Comparison of ENCODE assay signal across 20 mouse cellular contexts in genomic region chr11:31842171-31842959, GRCm38 (mm10). TPM values are rescaled to one million over a fixed set of nuclear protein-coding genes. Genes with fewer than 3 reads are reported as not detected.
DNase-seq lines count a peak whose midpoint lies in the region; ATAC-seq lines count a peak whose summit lies in the region.
"Had no signal": no experiment of that assay in that cellular context is flagged by ENCODE, and none has a peak within 500 bp of the region (broad histone marks: within the 10 kb centered on the region; RNA-seq: fewer than 3 reads in every experiment).

No protein-coding gene starts in this region.

- no peaks in the 10 kb centered on the region for H3K27me3 ChIP-seq in heart, embryonic 12.5 days (replicated peaks)
- no peaks in the 10 kb centered on the region for H3K27me3 ChIP-seq in liver, embryonic 11.5 days (replicated peaks; ENCODE audit: control insufficient read depth, insufficient read depth, low read length)
- no peaks in the 10 kb centered on the region for H3K27me3 ChIP-seq in limb, embryonic 13.5 days
- no peaks in the 10 kb centered on the region for H3K27me3 ChIP-seq in liver, embryonic 16.5 days (ENCODE audit: control insufficient read depth, insufficient read depth, low read depth, low read length)
- H3K27me3 ChIP-seq: CH12.LX; embryonic facial prominence, embryonic 13.5 days; hindbrain, embryonic 12.5 days had no signal

- no peaks in the 10 kb centered on the region for H3K36me3 ChIP-seq in heart, embryonic 12.5 days
- no peaks in the 10 kb centered on the region for H3K36me3 ChIP-seq in liver, embryonic 11.5 days (ENCODE audit: control insufficient read depth, insufficient read depth, low read length)
- H3K36me3 ChIP-seq in limb, embryonic 13.5 days: no peaks in the 10 kb centered on the region
- H3K36me3 ChIP-seq in liver, embryonic 16.5 days (ENCODE audit: control insufficient read depth, insufficient read depth): no peaks in the 10 kb centered on the region
- H3K36me3 ChIP-seq: embryonic facial prominence, embryonic 13.5 days; hindbrain, embryonic 12.5 days had no signal

- H3K9me3 ChIP-seq in heart, embryonic 12.5 days (replicated peaks): no peaks in the 10 kb centered on the region
- no peaks in the 10 kb centered on the region for H3K9me3 ChIP-seq in liver, embryonic 11.5 days (ENCODE audit: control insufficient read depth, low read length)
- H3K9me3 ChIP-seq in limb, embryonic 13.5 days: no peaks in the 10 kb centered on the region
- no peaks in the 10 kb centered on the region for H3K9me3 ChIP-seq in liver, embryonic 16.5 days (replicated peaks; ENCODE audit: control insufficient read depth, low read length)
- H3K9me3 ChIP-seq: embryonic facial prominence, embryonic 13.5 days; hindbrain, embryonic 12.5 days had no signal

- H3K27ac ChIP-seq in heart, embryonic 12.5 days (ENCODE audit: poor library complexity, severe bottlenecking): peak overlapping the region; percentile 37
- H3K27ac ChIP-seq in liver, embryonic 11.5 days (ENCODE audit: low read depth, low read length): peak overlapping the region; percentile 97
- H3K27ac ChIP-seq in limb, embryonic 13.5 days: no peak overlapping the region
- peak overlapping the region; percentile 99 for H3K27ac ChIP-seq in liver, embryonic 16.5 days (ENCODE audit: low read length)
- H3K27ac ChIP-seq: embryonic facial prominence, embryonic 13.5 days; hindbrain, embryonic 12.5 days; left cerebral cortex, adult 2 months had no signal

- H3K4me3 ChIP-seq in heart, embryonic 12.5 days: no peak overlapping the region
- H3K4me3 ChIP-seq in liver, embryonic 11.5 days (ENCODE audit: low read depth, low read length): no peak overlapping the region
- no peak overlapping the region for H3K4me3 ChIP-seq in limb, embryonic 13.5 days
- no peak overlapping the region for H3K4me3 ChIP-seq in liver, embryonic 16.5 days (ENCODE audit: low read depth, low read length)
- H3K4me3 ChIP-seq: embryonic facial prominence, embryonic 13.5 days; hindbrain, embryonic 12.5 days; left cerebral cortex, adult 2 months had no signal

- no peak for DNase-seq in heart, postnatal 25 days (ENCODE audit: low spot score)
- DNase-seq in liver, embryonic 11.5 days (ENCODE audit: low spot score): no peak
- no peak for DNase-seq in liver
- DNase-seq in ovary, postnatal 36 days (ENCODE audit: low spot score): no peak
- DNase-seq: adrenal gland, postnatal 14 days; cerebellum, adult 11-12 months; cerebellum, postnatal 14 days; forebrain, postnatal 0 days; kidney, postnatal 14 days; left cerebral cortex, postnatal 4 days; lung, embryonic 14.5 days; lung, postnatal 36 days; right cerebral cortex, adult 18-20 months had no signal

- intact Hi-C loops in heart, postnatal 25 days (cut with DNase I): no loop called here

- WGBS in heart, embryonic 12.5 days: 86% methylated on average over 5 of the region's 5 CpGs
- 85% methylated on average over 5 of the region's 5 CpGs for WGBS in liver, embryonic 11.5 days
- WGBS in limb, embryonic 13.5 days: 70% methylated on average over 5 of the region's 5 CpGs
- WGBS in liver, embryonic 16.5 days (ENCODE audit: insufficient replicate concordance): 75% methylated on average over 5 of the region's 5 CpGs

- peaks cover 43% of the 10 kb centered on the region for H3K4me1 ChIP-seq in heart, embryonic 12.5 days (replicated peaks)
- H3K4me1 ChIP-seq in liver, embryonic 11.5 days (replicated peaks; ENCODE audit: control insufficient read depth, insufficient read depth, low read length): peaks cover 40% of the 10 kb centered on the region
- H3K4me1 ChIP-seq in limb, embryonic 13.5 days: peaks cover 20% of the 10 kb centered on the region
- H3K4me1 ChIP-seq in liver, embryonic 16.5 days (ENCODE audit: control insufficient read depth, low read depth, low read length): peaks cover 67% of the 10 kb centered on the region

- no peak for ATAC-seq in heart, embryonic 12.5 days (ENCODE audit: insufficient number of reproducible peaks, low FRiP score)
- ATAC-seq in liver, embryonic 11.5 days (replicated peaks; ENCODE audit: low FRiP score): no peak
- peak; percentile 61; the same call in 1 of the 2 replicates for ATAC-seq in limb, embryonic 13.5 days (ENCODE audit: low FRiP score, low read depth)
- no peak for ATAC-seq in liver, embryonic 16.5 days (ENCODE audit: low read depth)
- ATAC-seq: forebrain, postnatal 0 days had no signal

- no peak overlapping the region for H3K9ac ChIP-seq in heart, embryonic 12.5 days
- H3K9ac ChIP-seq in liver, embryonic 11.5 days (ENCODE audit: low read depth, low read length): peak overlapping the region; percentile 64; the same call in 1 of the 2 replicates
- no peak overlapping the region for H3K9ac ChIP-seq in limb, embryonic 13.5 days
- H3K9ac ChIP-seq in liver, embryonic 16.5 days (ENCODE audit: low read depth, low read length): peak overlapping the region; percentile 70
- H3K9ac ChIP-seq: embryonic facial prominence, embryonic 13.5 days; forebrain, postnatal 0 days; hindbrain, embryonic 12.5 days; lung, embryonic 14.5 days had no signal

- no peak overlapping the region for H3K4me2 ChIP-seq in heart, embryonic 12.5 days
- H3K4me2 ChIP-seq in liver, embryonic 11.5 days: no peak overlapping the region
- no peak overlapping the region for H3K4me2 ChIP-seq in limb, embryonic 13.5 days (replicated peaks)
- no peak overlapping the region for H3K4me2 ChIP-seq in liver, embryonic 16.5 days (ENCODE audit: low read depth, low read length)
- H3K4me2 ChIP-seq: embryonic facial prominence, embryonic 13.5 days; hindbrain, embryonic 12.5 days; lung, embryonic 14.5 days had no signal

RNA-seq across cellular contexts. Expression of gene Cpeb4, which starts 29.6 kb away (rescaled TPM):
- 13.6 and 16.0 TPM in 2 replicates for polyA plus RNA-seq in heart, embryonic 12.5 days (2016; fragmentation: Nextera tagmentation; extraction: Ambion mirVana)
- total RNA-seq in heart, postnatal 25 days (2021): 10 to 100 TPM; 80.9 to 92.0 TPM
- polyA plus RNA-seq in liver, embryonic 11.5 days (2014; fragmentation: Nextera tagmentation; extraction: Ambion mirVana): 14.4 and 15.8 TPM in 2 replicates
- 2.3 and 2.4 TPM in 2 replicates for polyA plus RNA-seq in limb, embryonic 13.5 days (2015; fragmentation: Nextera tagmentation; extraction: Ambion mirVana)
- polyA plus RNA-seq in liver, embryonic 16.5 days (2015; fragmentation: Nextera tagmentation; extraction: Ambion mirVana): 20.8 and 21.0 TPM in 2 replicates

Comparison
In these comparisons a context has a peak if more than half of its experiments do, and no peak if none do; other contexts are left out.
1. H3K9ac ChIP-seq: peak in liver, embryonic 11.5 days (single experiment) and liver, embryonic 16.5 days (single experiment); none in heart, embryonic 12.5 days (single experiment) and limb, embryonic 13.5 days (single experiment).